Mouse (Mus musculus) adrenal gland, adult 10 weeks (tissue): ENCODE data around the gene V1ra8. TPM values are rescaled to one million over a fixed set of nuclear protein-coding genes. Genes with fewer than 3 reads are reported as not detected.

Experiments
- polyA plus RNA-seq: library from polyadenylated mRNA; stranded (reverse); fragments of 350-450 nt; fragmentation: Illumina TruSeq; extraction: RNeasy Lipid Tissue Mini Kit (QIAGEN cat#74804); gene quantifications from one replicate; pipeline ENCODE4 v1.2.3, GENCODE M21; 2014; ENCODE audit warnings: low read depth, low replicate concordance

The V1ra8 gene
- polyA plus RNA-seq: not detected

DNA sequence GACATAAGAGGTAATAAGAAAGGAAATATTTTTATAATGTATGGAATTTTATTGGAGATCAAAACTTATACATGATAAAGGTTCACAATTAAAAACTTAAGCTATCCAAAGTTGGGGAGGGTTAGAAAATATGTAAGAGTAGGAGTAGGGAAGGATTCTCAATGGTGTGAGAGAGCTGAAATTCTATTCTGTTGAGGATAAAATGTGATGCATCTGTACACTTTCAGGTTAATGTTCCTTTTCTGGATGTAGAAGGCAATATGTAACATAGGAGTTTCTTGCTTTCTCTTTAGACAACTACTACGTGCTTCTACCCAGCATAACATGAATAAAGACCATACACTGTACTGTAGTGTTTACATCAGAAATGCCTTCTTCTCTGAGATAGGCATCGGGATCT is at the start of gene V1ra8:
V1ra8 (plus strand) TSS at position 301 of the 400 bp plus-strand sequence.

DNA sequence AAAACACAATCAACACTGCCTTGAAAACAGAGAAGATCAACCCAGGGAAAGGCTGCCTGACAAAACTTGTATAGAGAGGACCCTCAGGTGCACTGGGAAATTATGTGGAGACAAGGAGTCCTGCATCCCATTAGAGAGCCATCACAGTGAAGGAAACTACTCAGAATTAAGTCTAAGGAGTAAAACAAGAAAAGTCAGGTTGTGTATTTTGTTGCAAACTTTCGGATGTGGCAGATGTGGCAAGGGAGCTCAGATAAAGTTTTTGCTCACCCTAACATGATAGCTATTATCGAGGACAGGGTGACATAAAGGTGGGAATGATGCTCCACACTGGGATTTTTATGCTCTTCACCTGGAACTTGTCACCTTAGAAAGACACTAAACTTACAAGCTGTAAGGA is 28.1 kb upstream of the V1ra8 start, which contains the start of gene Vmn1r52:
Vmn1r52 (plus strand) TSS at position 301 of the 400 bp plus-strand sequence.

DNA sequence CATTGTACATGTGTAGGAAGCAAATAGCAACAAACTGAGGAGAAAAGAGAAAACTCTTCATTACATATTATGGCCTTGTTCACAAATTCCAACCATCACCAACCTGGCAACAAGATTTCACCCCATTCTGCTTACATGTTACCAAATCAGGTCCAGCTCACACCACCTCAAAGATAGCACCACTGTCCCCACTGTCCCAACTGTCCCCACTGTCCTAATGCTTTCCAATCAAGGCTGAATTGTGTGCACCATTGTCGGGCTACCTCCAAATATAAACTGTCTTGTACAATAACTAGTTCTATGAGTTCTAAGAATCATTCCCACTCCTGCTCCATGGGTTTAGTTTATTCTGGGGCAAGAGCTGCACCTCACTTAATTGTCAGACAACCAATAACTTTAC is 21.7 kb downstream of the V1ra8 start, which contains the start of gene Vmn1r53:
Vmn1r53 (minus strand) TSS at position 101 of the 400 bp plus-strand sequence.

DNA sequence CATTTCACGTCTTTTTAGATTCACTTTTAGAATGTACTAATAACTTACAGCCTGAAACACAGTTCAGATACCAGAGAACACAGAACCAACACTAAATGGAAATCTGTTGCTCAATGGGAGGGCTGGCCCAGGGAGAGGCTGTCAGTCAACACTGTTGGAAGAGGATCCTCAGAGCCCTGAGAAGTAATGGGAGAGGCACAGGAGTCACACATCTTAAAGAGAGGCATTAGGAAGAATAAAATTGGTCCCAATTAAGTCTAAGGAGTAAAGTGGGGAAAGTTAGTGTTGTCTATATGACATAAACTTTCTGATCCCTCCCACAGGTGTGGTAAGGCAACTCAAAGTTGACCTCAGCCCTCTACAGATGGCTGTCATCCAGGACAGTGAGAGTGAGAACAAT is 43.4 kb downstream of the V1ra8 start, which contains the start of gene Vmn1r54:
Vmn1r54 (plus strand) TSS at position 301 of the 400 bp plus-strand sequence.

Other genes with a start within 250 kb of the V1ra8 start
- not detected for gene Vmn1r46, start 233.5 kb upstream of the V1ra8 start, polyA plus RNA-seq
- not detected for gene Vmn1r47, start 186.6 kb upstream of the V1ra8 start, polyA plus RNA-seq
- gene Vmn1r48, start 166.0 kb upstream of the V1ra8 start, polyA plus RNA-seq: not detected
- not detected for gene Vmn1r49, start 124.3 kb upstream of the V1ra8 start, polyA plus RNA-seq
- not detected for gene Vmn1r50, start 101.4 kb upstream of the V1ra8 start, polyA plus RNA-seq
- gene Vmn1r51, start 80.2 kb upstream of the V1ra8 start, polyA plus RNA-seq: not detected
- not detected for gene Vmn1r52, start 28.0 kb upstream of the V1ra8 start, polyA plus RNA-seq
- not detected for gene Vmn1r53, start 21.6 kb downstream of the V1ra8 start, polyA plus RNA-seq
- not detected for gene Vmn1r54, start 43.5 kb downstream of the V1ra8 start, polyA plus RNA-seq
- gene BC048671, start 98.4 kb downstream of the V1ra8 start, polyA plus RNA-seq: not detected
- not detected for gene Chst13, start 122.4 kb downstream of the V1ra8 start, polyA plus RNA-seq
- gene Uroc1, start 130.5 kb downstream of the V1ra8 start, polyA plus RNA-seq: not detected
- gene Zxdc, start 166.7 kb downstream of the V1ra8 start, polyA plus RNA-seq: 14.3 TPM
- gene Cfap100, start 226.0 kb downstream of the V1ra8 start, polyA plus RNA-seq: not detected